Mouse (Mus musculus) bone marrow macrophage, adult 2 months (primary cell): ENCODE data around the gene Anapc2.

Experiments used
- CTCF ChIP-seq: IDR thresholded peaks from 2 replicates; pipeline ENCODE4 v1.5.1; 2012; ENCODE audit warnings: low read depth, mild to moderate bottlenecking, low read length, moderate library complexity
- POLR2A ChIP-seq: IDR thresholded peaks from 2 replicates; pipeline ENCODE4 v1.6.1; 2012; ENCODE audit warnings: mild to moderate bottlenecking, low read depth, low read length, borderline replicate concordance

GRCm38 (mm10) chr2:25320084-25320483 is 47.8 kb downstream of the Anapc2 start:
- TF ChIP-seq POLR2A = no peak
- no peak for TF ChIP-seq CTCF
